Mouse (Mus musculus): ENCODE data around the gene 2410015M20Rik.

Gene 2410015M20Rik

GRCm38 (mm10) chr17:56570287-56570686, 39.3 kb downstream of the 2410015M20Rik start:
- DNase-seq = no peak

DNA sequence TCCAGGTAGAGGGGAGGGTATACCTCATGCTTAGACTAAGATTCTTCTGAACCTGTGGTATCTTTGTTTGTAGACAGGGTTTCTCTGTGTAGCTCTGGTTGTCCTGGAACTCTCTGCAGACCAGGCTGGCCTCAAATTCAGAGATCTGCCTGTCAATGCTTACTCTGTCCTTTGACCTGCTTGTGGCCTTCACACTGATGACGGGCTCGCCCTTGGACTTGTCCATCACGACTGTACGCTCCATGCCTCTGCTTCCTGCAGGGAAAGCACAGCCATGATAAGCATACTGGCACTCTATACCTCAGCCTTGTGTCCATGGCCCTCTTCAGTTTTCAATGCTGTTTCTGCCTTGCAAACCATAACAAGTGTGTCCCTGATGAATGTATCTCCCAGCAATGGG, 42.2 kb downstream of the 2410015M20Rik start:
- no peak for DNase-seq

GRCm38 (mm10) chr17:56566918-56567317, 42.7 kb downstream of the 2410015M20Rik start:
- no peak for DNase-seq

- peak in 1 of 2 experiments; percentile 52 for DNase-seq
These were observed 43.3 kb downstream of the 2410015M20Rik start for GRCm38 (mm10) chr17:56566293-56566692.

- no peak for DNase-seq
These were observed 47.7 kb downstream of the 2410015M20Rik start for GRCm38 (mm10) chr17:56561866-56562265.

DNA sequence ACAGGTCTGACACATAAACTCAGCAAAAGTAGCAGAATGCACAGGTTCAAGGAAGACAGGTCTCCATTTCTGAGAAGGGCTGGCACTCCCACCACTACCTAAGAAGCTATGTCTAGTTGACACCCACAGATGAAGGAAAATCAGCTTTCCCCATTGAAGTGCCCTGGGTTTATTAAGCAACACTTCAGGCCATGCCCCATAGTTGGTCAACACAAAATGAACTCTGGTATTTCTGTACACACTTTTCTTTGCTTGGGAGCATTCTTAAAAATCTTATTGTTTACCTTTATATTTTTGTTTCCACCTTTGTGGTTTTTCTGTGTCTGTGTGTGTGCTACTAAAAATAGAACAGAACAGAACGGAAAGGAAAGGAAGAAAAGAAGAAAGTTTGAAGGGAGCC, 49.4 kb downstream of the 2410015M20Rik start:
- no peak for DNase-seq

DNA sequence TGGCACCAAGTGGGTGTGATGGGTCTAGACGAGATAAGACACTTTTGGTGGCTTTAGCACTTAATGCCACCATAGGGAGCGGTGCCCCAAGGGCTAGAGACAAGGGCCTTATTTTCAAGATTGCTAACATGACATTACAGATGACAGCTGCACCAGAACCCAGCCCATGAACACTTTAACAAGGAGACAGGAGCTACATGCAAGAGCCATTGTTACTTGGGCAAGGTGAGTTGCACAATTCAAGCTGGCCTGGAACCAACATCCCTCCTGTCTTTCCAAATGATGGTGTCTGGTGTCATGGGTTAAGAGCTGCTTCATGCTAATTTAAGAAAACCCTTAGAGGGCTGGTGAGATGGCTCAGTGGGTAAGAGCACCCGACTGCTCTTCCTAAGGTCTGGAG, 50.2 kb downstream of the 2410015M20Rik start:
- no peak for DNase-seq

GRCm38 (mm10) chr17:56558448-56558847, 51.1 kb downstream of the 2410015M20Rik start:
- peak; percentile 81 to 83 for DNase-seq

Data from cerebellum, postnatal 14 days (tissue).